Mouse (Mus musculus) limb, embryonic 14.5 days (tissue): Measurements from ENCODE around the gene Zbtb6. TPM values are rescaled to one million over a fixed set of nuclear protein-coding genes. Genes with fewer than 3 reads are reported as not detected.
A peak's percentile ranks its signal among the peaks of the same experiment; 100 is the strongest.

Experiments
- ATAC-seq: fragments of 200-750 bp; cut with Nextera tagmentation; 2 replicates; pipeline ENCODE4 v1.8.0; 2017; ENCODE audit warnings: low read depth, moderate number of reproducible peaks, moderate TSS enrichment; ENCODE audit not compliant: low FRiP score
- DNase-seq: peaks from one replicate; pipeline ENCODE4 v3.0.0-alpha.2; 2015; ENCODE audit warnings: low spot score
- H3K27ac ChIP-seq: fragments of 300-500 bp; sonication (generic); replicated peaks from 2 replicates; pipeline ENCODE4 v1.5.1; 2014; ENCODE audit warnings: low read depth, mild to moderate bottlenecking, low read length, moderate library complexity, mixed read lengths
- H3K27me3 ChIP-seq: fragments of 300-500 bp; sonication (generic); 2 replicates; pipeline ENCODE4 v1.6.1; 2014; ENCODE audit warnings: low read length, mixed read lengths; ENCODE audit not compliant: control insufficient read depth, insufficient read depth
- H3K36me3 ChIP-seq: fragments of 300-500 bp; sonication (generic); 2 replicates; pipeline ENCODE4 v1.6.1; 2014; ENCODE audit warnings: mild to moderate bottlenecking, low read length, moderate library complexity, mixed read lengths; ENCODE audit not compliant: control insufficient read depth, insufficient read depth
- H3K4me1 ChIP-seq: fragments of 300-500 bp; sonication (generic); 2 replicates; pipeline ENCODE4 v1.6.1; 2014; ENCODE audit warnings: antibody characterized with exemption, low read length, mixed read lengths; ENCODE audit not compliant: control insufficient read depth, insufficient read depth
- H3K4me2 ChIP-seq: fragments of 300-500 bp; sonication (generic); replicated peaks from 2 replicates; pipeline ENCODE4 v1.6.1; 2014; ENCODE audit warnings: low read depth, mild to moderate bottlenecking, low read length, moderate library complexity; ENCODE audit not compliant: severe bottlenecking
- H3K4me3 ChIP-seq: fragments of 300-500 bp; sonication (generic); replicated peaks from 2 replicates; pipeline ENCODE4 v1.5.1; 2014; ENCODE audit warnings: low read length
- H3K9ac ChIP-seq: fragments of 300-500 bp; sonication (generic); 2 replicates; pipeline ENCODE4 v1.6.1; 2014; ENCODE audit warnings: mild to moderate bottlenecking, low read depth, low read length, moderate library complexity; ENCODE audit not compliant: severe bottlenecking
- H3K9me3 ChIP-seq: fragments of 300-500 bp; sonication (generic); 2 replicates; pipeline ENCODE4 v1.6.1; 2016; ENCODE audit warnings: low read length; ENCODE audit not compliant: control insufficient read depth
- POLR2A ChIP-seq: fragments of 200-500 bp; IDR thresholded peaks from 2 replicates; pipeline ENCODE4 v1.8.0; 2012; ENCODE audit warnings: inconsistent platforms, mild to moderate bottlenecking, moderate library complexity, borderline replicate concordance; ENCODE audit not compliant: insufficient read depth, insufficient read length; ENCODE audit errors: extremely low read depth
- WGBS: fragments of 180-500 bp; shearing (Covaris S2); extraction: QIAGEN DNeasy Blood & Tissue Kit; methylation state at CpG from one replicate; pipeline ENCODE4 v1.1.7; 2014; 5-methylcytosine and 5-hydroxymethylcytosine counted together
- polyA plus RNA-seq, 2 experiments: library from polyadenylated mRNA; depleted of rRNA in 1 of 2; stranded (reverse) in 1 of 2; unstranded in 1 of 2; fragments of >200 nt; fragmentation: Nextera tagmentation in 1 of 2; extraction: Ambion mirVana in 1 of 2; gene quantifications; 2 replicates each; pipeline versions ENCODE4 v1.2.1 to v1.2.3; 2012 to 2014

The Zbtb6 gene
- polyA plus RNA-seq, 2 experiments = 4.0 to 8.6 TPM

DNA sequence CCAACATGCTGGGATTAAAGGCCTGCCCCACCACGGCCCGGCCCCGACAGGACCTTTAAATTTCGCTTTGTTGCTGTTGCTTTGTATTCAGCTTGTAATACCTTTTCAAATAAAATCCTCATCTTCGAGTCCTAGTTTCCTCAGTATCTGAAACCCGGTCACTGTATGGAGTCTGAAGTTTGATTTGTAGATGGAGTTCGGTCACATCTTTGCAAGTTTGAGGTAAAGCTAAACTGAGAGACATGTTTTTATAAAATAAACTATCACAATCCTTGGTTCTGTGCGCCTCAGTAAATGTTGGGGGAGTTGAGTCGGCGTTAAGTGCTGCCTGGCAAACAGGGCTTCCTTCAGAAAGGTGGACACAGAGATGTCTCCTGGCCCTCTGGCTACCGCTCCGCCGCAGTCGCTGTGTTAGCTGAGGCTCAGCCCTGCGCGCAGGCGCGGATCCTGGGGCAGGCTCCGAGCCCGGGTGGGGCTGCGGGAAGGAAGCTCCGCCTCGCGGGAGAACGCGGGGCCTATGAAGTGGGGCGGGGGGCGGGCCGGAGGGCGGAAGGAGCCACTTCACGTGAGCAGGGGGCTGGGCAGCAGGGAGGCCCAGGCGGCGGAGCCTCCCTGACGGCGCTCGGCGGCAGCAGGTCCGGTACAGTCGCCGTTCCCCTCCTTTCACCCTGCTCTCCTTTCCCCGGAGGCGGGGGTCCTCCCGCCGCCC lies 8.8 kb upstream of the Zbtb6 start:
- peak; percentile 92; the same call in 1 of the 2 replicates for TF ChIP-seq POLR2A
- no peaks in the 10 kb centered on the region for H3K9me3 ChIP-seq
- no peaks in the 10 kb centered on the region for H3K36me3 ChIP-seq
- H3K4me1 ChIP-seq = peaks cover 7% of the 10 kb centered on the region
- peak overlapping the region; percentile 69 for H3K27ac ChIP-seq
- H3K27me3 ChIP-seq = no peaks in the 10 kb centered on the region
- DNase-seq (peak; percentile 92), ATAC-seq (peak; percentile 97)
- H3K4me3 ChIP-seq = peak overlapping the region; percentile 89
- peak overlapping the region; percentile 95 for H3K9ac ChIP-seq
- 10% methylated on average over 32 of the region's 44 CpGs for WGBS
- peak overlapping the region; percentile 80 for H3K4me2 ChIP-seq

DNA sequence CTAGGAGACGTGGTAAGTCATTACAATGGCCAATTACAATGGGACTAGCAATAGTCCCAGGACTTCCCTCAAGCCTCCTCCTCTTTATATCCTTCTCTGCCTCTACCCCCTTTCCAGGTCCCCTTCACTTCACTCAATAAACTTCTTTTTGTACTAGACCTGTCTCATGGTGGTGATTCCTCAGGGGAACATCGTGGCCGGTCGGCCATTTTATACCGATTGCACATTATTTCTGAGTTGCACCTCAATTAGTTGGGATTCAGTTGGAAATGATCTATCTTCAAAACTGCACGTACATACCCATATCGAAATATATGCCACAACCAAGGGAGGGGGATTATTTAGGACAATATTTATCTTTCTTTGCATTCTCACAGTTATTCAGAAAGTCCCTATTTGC lies 11.4 kb downstream of the Zbtb6 start:
- H3K4me1 ChIP-seq = peaks cover 10% of the 10 kb centered on the region
- TF ChIP-seq POLR2A = no peak
- H3K27me3 ChIP-seq = no peaks in the 10 kb centered on the region
- H3K27ac ChIP-seq = peak overlapping the region; percentile 94
- no peak for ATAC-seq
- WGBS = 27% methylated on average over 7 of the region's 7 CpGs
- peak overlapping the region; percentile 84 for H3K9ac ChIP-seq
- DNase-seq = no peak
- H3K9me3 ChIP-seq = no peaks in the 10 kb centered on the region
- H3K4me3 ChIP-seq = peak overlapping the region; percentile 92
- H3K4me2 ChIP-seq = peak overlapping the region; percentile 89
- H3K36me3 ChIP-seq = peaks cover 30% of the 10 kb centered on the region

DNA sequence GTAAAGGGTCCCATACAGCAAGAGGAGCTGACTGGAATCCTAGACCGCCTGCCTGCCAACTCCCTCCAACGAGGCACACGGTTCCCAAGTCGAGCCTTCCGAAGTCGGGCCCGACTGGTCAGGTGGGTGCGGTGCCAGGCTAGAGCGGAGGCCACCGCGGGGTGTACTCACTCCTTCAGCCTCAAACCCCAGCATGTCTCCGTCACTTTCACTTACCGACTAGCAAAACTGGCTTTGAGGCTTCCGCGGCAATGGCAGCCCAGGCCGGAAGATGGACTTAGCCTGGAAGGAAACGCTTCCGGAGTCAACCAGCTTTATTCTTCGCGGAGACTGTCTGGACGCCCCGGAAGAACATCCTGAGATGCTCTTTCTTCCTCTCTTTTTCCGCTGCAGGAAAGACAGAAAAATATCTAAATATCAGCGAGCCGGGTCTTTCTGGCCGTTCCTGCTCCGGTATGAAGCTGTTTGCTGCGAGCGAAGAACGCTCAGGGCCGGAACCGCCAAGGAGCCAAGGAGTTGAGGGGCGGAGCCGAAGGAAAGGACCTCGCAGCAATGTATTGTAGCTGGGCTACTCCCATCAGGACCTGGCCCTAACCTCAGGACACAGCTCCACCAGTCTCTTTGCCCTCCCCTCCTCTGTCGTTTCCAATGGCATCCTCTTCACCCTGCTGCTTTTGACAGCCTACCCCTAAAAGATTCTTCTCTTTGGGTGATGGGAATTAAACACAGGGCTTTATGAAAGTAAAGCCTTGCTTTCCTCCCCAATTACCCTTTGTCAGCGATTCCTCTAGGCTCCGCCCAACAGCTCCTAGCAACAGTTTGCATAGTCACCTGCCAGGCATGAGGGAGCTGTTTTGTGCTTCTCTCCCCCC lies 12.1 kb downstream of the Zbtb6 start:
- peak; percentile 24; the same call in 1 of the 2 replicates for TF ChIP-seq POLR2A
- H3K4me1 ChIP-seq = peaks cover 10% of the 10 kb centered on the region
- H3K4me3 ChIP-seq = peak overlapping the region; percentile 92
- peak overlapping the region; percentile 89 for H3K4me2 ChIP-seq
- H3K27ac ChIP-seq = peak overlapping the region; percentile 94
- ATAC-seq (peak; percentile 96), DNase-seq (peak; percentile 95)
- H3K9me3 ChIP-seq = no peaks in the 10 kb centered on the region
- peak overlapping the region; percentile 84 for H3K9ac ChIP-seq
- H3K27me3 ChIP-seq = no peaks in the 10 kb centered on the region
- WGBS = 1% methylated on average over 36 of the region's 38 CpGs
- H3K36me3 ChIP-seq = peaks cover 22% of the 10 kb centered on the region

DNA sequence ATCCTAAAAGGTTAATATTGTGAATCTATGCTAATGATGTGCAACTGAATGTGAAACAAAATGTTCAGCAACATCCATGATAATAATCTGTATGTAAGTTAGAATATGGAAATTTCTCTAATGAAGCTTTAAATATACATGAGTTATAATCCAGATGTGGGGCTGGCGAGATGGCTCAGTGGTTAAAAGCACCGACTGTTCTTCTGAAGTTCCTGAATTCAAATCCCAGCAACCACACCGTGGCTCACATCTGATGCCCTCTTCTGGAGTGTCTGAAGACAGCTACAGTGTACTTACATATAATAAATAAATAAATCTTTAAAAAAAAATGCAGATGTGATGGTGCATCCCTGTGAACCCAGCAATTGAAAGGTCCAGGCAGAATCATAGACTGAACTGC lies 19.3 kb downstream of the Zbtb6 start:
- TF ChIP-seq POLR2A = no peak
- no peak overlapping the region for H3K27ac ChIP-seq
- H3K4me2 ChIP-seq = no peak overlapping the region
- ATAC-seq = no peak
- no peak overlapping the region for H3K4me3 ChIP-seq
- no peak for DNase-seq
- no peaks in the 10 kb centered on the region for H3K27me3 ChIP-seq
- H3K36me3 ChIP-seq = peaks cover 15% of the 10 kb centered on the region
- H3K4me1 ChIP-seq = peaks cover 3% of the 10 kb centered on the region
- no peak overlapping the region for H3K9ac ChIP-seq
- WGBS = 59% methylated on average over 3 of the region's 3 CpGs
- H3K9me3 ChIP-seq = no peaks in the 10 kb centered on the region

DNA sequence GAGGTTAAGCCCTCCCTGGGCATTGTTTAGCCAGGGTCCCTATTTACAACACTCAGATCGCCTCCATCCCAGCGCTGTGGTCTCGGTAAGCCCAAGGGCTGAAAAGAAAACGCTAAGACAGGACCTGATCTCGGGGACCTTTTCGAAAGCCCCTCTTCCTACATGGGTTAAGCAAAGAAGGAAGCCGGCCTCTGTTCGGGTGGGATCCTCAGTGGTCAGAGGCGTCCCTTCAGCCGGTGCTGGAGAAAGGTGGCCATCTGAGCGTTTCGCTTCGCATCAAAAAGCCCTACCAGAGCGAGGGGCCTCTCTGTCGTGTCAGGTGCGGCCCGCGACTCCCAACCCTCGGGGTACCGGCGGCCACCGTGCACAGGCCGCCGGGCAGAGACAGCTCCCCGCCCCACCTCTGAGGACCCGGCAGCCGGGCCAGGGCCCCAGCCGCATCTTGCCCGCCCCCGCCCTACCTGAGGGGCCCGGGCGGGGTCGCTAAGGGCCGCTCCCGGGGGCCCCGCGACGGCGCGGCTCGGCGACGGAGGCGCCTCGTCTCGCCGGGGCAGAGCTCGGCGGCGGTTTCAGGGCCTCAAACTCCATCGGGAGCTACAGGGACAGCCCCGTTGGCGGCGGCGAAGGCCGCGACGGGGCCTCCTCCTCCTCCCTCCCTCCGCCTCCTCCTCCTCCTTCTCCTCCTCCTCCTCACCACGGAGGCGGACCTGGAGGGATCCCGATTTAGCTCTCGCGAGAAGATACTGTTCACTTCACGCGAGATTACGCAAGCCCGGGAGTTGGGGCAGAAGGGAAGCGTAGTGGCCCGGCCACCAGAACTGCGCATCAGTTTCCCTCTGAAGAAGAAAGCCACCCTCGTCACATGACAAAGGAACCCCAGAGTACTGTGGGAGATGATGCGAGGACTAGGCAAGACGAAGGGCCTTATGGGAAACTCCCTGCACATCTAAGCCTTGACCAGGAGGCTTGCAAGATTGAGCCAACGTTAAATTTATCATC lies 20.4 kb downstream of the Zbtb6 start, which contains the start of gene Rc3h2:
Rc3h2 (minus strand) TSS at position 598 of the 999 bp plus-strand sequence.
- Histone ChIP-seq H3K27ac (peak within 1 kb of the TSS; percentile 94), H3K9me3 (no peaks in the 10 kb centered on the region), H3K27me3 (no peaks in the 10 kb centered on the region), H3K9ac (peak within 1 kb of the TSS; percentile 99), H3K4me2 (peak within 1 kb of the TSS; percentile 51), H3K4me3 (peak within 1 kb of the TSS; percentile 97), H3K4me1 (peaks cover 3% of the 10 kb centered on the region), H3K36me3 (peaks cover 7% of the 10 kb centered on the region; the same call in 1 of the 2 replicates)
- WGBS = under 1% methylated on average over 49 of the region's 75 CpGs
- peak; percentile 95 for DNase-seq
- peak; percentile 99 for ATAC-seq
- TF ChIP-seq POLR2A = peak; percentile 94; the same call in 1 of the 2 replicates
